Mouse (Mus musculus): ENCODE measurements around the gene Nuak2.

DNA sequence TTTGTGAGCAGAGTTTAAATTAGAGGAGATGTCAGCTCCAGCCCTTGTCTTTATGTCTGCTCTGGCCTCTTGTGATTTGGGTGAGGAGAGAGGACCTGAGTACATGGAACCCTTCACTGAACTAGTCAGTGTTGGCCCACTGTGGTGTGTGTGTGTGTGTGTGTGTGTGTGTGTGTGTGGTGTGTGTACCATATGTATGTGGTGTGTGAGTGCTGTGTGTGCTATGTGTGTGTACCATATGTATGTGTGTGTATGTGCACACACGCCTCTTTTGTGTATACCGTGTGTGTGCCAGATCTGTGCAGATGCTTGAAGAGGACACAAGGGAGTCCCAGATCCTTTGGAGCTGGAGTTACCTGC lies 33.8 kb upstream of the Nuak2 start:
- TF ChIP-seq CTCF (IDR thresholded peaks at IDR 0.05; ENCODE audit: borderline replicate concordance, insufficient read depth, low read depth, low read length) (no peak), POLR2A (IDR thresholded peaks at IDR 0.05; ENCODE audit: borderline replicate concordance, insufficient read depth, low read length) (no peak)

Data from cerebellum, adult 2 months (tissue).